Mouse (Mus musculus) ES-CJ7 (cell line): ENCODE data around the gene Nav2.

Experiments used
- DNase-seq: peaks from one replicate; pipeline ENCODE4 v3.0.0; 2011; ENCODE audit warnings: low read depth, low spot score

The Nav2 gene

DNA sequence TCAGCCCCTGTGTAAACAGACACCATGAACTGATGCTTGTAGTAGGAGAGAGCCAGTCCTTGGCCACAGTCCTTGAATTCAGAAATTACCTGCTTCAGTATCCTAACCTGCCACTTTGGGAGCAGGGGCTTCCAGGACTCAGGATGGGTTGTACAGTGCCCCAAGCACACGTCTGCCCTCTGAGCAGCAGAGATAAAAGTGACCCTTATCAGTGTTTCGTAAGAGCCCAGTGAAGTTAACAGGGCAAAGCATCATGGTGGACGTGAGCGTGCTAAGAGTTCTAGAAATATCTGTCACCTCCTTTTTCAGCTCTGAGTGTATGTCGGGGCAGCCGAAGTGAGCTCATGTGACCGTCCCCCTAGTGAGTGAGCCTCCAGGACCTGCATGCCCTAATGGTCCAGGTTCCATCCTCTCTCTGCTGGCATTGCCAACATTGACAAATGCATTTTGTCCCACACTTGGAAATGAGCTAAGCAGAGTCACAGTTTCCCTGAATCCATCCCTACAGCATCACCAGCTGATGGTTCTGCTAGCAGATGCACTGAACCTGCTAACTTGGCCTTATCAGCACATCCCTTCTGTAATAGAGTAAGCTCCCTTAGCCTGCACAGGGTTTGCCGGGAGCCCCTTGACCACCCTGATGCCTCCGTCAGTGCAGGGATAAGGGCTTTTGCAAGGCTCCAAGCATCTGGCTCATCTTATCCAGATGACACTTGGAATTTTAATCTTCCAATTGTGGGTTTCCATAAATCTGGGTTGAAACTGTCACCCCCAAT lies 418.6 kb downstream of the Nav2 start:
- DNase-seq = no peak

DNA sequence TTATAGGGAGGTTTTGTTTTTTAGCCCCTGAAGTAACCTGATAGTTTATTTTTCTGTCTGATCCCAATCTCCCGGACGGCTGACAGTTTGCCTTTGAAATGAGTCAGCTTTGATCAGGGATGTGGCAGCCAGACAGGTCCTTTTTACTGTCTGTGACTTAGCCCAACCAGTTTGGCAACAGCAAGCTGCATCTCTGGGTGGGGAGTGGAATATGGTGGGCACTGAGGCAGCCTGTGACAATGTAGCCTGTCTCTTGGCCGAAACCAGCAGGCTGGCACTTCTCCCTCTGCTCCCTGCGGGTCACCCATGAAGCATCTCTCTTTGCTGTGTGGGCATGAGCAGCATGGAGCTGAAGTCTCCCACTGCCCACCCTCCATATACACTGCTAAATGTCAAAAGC lies 421.7 kb downstream of the Nav2 start:
- DNase-seq = no peak

DNA sequence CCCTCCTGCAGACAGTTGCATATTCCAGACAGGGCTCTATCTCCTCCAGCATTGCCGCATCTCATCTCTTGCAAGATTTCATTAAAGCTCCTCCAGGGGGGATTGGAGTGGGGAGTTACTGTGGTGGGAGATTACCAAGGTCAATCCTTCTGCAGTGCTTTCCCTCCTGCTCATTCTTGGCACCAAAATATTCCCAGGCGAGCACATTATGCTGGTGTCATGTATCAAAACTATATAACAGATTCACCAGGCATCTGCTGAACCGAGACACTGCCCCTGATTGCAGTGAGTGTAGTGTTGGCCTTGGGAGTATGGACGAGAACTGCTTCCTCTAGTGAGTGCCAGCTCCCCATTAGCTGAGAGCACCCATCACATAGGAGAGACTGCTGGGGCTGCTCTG lies 423.4 kb downstream of the Nav2 start:
- DNase-seq = no peak

DNA sequence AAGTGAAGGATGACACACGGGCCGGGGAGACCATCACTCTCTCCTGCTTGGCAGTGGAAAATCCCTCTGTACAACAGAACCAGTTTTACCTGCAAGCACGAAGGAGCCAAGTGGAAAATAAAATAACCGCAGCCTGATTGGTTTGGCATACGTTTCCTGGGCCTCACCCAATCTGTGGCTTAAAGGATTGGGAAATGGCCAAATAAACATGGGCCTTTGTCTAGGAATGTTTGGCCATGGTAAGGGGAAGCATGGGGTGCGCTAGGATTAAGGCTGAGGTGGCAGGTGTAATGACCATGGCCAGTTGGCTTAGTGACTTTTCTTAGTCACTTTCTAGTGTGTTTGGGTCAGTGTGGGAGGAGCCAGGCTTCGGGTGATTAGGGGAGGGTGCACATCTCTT lies 424.1 kb downstream of the Nav2 start:
- no peak for DNase-seq

DNA sequence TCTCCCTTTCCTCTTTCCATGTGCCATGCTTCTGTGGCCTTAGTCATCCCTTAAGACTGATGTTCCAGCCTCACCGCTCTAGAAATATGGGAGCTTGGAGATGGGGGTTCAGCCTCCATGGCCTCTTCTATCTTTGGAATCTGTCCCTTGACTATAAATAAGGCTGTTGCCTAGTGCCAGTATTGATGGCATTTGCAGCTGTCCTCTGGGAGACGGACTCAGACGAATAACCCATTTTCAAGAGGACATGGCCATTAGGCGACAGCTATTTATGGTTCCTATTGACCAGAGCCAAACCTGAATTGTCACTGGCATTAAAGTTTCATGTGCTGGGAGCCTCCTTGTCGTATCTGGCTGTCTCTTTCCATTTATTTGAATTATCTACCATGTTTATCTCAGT lies 425.6 kb downstream of the Nav2 start:
- DNase-seq = no peak

DNA sequence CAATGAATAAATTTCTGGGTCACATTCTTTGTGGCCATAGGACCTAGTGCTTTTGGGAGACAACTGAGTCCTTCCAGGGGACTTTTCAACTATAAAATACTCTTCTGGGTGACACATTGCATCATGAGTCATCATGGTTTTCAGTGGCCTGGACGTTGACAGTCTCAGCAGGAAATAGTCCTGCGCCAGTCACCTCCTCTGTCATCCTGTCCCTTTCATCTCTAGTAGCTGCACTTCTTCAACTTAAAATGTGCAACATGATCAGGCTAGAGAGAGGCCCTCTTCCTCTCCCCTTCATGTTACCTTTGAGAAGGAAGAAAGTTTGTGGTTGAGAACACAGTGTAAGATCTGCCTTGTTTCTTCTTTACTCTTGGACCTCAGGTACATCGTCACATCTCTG lies 426.5 kb downstream of the Nav2 start:
- DNase-seq = no peak

DNA sequence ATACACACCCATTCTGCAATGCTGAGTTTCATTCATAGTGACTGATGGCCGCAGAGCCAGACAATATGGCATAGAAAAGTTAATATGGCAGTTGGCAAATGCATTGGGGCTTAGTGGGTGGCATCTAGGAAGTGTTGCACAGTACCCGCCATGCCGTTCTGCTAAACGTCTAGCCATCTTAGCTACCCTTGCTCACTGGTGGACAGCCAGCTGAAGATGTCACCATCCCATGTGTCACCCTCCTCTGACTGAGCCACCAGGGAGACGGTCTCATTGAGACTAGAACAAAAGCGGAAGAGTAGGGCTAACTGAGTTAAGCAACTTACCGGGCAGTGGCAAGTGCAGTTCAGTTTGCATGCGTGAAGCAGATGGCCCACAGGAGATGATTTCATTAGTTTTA lies 428.2 kb downstream of the Nav2 start:
- DNase-seq = no peak

DNA sequence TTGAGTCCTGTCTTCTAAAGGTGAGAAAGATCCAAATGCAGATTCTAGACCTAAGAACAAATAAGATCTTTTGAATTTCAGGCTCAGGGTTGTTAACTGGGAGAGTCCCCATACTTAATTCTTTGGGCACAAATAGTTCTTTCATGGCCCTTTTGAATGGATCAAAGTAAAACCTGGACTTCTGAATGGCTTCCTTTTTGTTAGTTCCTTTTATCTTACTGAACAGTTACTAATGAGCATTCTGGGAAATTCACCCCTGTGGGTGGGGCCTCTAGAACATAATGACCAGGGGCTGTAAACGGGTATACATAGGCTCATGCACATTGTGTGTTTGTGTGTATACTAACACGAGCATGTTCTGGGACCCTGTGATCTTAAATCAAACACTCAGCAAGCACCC lies 429.2 kb downstream of the Nav2 start:
- peak; percentile 43 for DNase-seq

DNA sequence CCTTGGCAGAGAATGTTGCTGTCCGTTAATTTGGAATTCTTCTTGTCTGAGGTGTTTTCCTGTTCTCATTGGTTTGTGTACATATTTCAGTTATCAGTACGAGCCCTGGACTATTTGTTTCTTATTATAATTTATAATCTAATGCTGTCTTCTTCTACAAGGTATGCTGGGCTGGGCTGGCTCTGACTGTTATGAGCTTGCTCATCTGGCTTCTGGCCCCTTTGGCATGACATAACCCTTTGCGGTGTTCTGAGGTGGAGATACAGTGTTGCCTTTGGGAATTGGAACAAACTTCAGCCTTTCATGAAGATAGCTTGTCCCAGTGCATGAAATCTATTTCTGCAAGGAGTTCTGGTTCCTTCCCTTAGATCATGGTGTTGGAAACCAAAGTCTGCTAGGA lies 431.4 kb downstream of the Nav2 start:
- no peak for DNase-seq

DNA sequence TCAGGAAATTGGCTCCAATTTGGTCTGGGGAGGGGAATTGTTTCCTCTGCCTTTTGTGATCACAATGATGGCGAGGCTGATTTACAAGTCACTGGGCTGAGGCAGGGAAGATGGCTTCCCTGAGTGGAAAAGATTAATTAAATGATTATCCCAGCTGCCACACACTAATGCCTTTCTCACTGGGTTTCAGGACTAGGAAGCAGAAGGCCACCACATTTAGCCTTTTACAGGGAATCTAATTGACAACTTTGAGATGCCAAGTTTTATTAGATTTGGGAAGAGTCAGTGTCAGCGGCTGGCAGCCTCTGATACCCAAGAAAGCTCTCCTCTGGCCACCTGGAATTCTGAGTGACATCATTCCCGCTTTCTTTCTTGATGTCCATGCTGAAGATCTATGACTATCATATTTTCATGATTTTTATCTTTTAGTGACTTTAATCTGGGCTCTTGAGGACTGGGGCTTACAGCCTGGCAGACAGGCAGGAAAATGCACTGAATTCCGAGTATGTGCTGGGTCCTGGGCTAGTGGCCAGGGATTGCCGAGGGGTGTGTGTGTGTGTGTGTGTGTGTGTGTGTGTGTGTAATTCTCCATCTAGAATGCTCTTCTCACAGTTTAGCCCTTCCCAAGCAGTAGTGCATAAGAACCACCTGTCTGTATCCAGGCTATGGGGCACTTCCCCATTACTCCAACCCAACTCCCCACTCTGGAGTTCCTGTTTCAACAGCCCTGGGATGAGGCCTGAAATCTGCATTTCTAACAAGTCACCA lies 432.8 kb downstream of the Nav2 start:
- no peak for DNase-seq

DNA sequence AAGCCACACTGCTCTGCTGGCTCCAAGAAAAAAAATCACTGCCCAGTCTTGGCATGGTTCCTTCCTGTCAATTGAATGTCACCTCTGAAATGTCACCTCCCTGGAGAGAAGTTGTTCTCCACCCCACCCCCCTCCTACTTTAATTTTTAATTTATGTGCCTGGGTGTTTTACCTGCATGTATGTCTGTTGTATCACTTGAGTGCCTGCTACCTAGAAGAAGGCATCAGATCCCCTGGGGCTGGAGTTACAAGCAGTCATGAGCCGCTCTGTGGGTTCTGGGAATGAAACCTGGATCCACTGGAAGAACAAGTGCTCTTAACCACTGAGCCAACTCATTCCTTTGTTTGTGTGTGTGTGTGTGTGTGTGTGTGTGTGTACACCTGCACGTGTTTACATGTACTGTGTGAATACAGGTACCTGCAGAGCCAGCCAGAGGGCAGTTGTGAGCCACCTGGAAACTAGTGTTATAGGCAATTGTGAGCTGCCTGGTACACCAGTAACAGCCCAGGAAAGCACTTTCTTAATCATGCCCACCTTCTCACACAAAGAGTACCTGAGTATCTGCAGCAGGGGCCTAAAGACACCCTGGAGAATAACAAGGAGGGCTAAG lies 433.5 kb downstream of the Nav2 start:
- DNase-seq = peak; percentile 48

DNA sequence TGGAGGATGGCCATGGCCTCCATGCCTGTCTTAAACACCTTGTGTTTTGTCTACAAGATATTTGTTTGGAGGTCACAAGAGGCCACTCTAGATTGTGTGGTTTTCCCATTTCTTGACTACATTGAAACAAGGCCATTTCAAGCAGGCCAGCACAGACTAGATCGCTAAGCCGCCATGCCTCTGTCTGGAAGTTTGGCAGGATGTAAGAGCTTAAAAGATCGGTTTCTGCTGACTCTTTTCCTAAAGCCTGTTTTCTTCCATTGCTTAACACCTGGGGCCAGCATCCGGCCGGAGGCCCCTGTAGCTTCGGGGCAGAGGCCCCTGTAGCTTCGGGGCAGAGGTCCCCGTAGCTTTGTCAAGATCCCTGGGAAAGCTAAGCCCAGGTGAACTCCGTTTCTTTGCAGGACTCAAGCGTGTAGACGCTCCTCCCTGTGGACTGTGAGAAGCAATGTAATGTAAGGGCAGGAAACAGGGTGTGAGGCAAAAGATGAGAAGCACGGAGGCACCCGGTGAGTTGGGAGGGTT lies 434.1 kb downstream of the Nav2 start:
- peak; percentile 29 for DNase-seq

DNA sequence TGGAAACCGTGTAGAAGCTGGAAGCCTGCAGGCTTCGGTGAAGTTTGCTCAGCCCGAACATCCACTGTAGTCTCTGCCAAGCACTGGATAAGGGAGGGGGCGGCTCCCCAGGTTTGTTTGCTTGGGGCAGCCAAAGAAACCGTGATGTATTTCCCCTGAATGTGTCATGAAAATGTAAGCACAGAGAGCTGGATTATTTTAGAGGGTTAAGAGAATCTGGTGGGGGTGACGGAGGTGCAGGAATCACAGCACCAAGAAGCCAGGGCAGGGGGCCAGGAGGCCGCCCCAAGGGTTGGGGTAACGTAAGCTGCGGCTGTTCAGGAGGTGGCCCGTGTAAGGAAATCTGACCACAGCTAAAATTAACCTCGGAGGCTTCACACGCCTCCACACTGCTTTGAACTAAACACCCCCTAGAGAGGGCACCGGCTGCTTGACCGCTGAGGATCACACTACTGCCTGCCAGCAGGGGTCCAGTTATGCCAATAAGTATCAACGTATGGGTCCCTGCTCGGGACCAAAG lies 434.6 kb downstream of the Nav2 start:
- DNase-seq = no peak

DNA sequence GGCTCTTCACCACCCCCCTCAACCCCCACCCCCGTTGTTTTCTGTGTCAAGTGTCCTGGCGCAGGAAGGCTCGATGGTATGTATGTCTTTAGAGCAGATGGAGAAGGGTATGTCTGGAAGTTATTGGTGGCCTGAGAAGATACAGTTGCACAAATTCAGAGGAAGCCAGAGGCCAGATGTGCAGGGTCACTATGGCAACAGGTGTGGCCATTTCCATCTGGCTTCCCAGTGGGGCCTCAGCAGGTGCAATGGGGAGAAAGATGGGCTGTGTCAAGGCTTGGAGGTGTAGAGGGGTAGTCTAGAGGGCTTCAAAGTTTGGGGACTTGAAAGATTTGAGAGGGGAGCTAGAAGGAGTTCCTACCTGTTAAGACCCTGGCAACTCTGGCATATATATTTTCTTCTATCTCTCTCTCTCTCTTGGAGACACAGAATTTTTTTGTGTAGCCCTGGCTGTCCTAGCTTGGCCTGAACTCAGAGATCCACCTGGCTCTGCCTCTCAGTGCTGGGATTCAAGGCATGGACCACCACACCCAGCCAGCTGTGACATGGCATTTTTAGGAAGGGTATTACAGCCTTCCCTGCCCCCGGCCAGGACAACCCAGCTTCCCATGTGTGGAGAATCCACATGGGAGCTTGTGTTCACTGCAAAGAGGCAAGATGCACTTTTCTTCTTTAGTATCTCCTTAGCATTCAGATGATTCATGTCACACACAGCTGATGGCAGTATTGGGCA lies 435.4 kb downstream of the Nav2 start:
- DNase-seq = no peak

DNA sequence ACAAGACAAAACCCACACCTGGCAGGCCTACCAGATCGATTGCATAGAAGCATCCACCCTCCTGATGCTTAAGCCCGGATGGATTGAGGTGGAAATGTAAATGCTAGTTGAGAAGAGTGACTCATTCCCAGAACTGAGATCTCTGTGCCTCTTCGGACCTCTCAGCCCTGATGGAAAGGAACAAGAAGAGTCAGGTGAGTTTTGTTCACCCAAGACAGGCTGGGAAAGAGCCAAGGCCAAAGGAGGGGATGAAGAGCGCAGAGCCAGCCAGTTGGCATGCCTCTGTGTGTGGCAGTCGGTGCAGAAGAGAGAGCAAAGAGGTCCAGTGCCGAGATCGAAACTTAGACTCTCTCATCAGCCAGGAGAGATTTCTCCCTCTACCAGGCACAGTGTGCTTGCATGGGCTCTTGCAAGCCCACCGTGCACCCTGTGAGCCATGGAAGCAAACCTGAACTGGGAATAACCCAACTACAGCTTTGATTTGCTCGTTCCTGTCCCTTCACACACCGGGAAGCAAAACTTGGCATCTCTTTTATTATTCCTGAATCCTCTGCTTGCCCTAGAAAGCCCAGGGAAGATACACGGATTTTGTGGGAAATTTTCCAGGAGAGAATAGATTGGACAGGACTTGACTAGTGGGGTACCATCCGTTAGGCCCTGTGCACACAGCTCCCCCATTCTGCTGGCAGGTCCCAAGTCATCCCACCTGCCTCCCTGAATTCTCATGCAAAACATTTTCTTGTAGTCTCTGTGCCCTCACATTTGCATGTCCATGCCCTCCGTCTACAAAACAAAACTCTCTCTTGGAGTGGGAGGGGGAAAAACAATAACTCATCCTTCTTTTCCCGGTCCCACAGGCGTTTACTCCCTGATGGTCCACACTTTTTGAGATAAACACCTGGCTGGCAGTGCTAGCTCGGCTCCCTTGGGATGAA lies 439.1 kb downstream of the Nav2 start:
- peak; percentile 91 for DNase-seq

DNA sequence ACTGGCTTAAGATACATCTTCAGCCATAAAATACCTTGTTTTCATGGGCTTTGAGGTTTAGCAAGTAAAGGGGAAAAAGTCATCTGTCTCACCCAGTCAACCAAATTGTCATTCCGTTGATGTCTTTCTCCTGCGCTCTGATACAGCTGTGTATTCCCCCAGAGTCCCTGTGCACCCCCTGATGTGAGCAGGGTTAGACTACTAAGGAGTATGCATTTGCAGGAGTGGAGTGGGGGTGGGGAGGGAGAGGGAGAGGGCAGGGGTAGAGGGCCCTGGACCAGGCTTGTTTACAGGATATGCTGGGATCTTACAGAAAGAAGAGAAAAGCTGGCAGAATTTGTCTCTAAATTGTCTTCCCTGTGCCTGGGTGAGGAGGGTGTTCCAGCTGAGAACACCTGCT lies 440.1 kb downstream of the Nav2 start:
- peak; percentile 89 for DNase-seq

DNA sequence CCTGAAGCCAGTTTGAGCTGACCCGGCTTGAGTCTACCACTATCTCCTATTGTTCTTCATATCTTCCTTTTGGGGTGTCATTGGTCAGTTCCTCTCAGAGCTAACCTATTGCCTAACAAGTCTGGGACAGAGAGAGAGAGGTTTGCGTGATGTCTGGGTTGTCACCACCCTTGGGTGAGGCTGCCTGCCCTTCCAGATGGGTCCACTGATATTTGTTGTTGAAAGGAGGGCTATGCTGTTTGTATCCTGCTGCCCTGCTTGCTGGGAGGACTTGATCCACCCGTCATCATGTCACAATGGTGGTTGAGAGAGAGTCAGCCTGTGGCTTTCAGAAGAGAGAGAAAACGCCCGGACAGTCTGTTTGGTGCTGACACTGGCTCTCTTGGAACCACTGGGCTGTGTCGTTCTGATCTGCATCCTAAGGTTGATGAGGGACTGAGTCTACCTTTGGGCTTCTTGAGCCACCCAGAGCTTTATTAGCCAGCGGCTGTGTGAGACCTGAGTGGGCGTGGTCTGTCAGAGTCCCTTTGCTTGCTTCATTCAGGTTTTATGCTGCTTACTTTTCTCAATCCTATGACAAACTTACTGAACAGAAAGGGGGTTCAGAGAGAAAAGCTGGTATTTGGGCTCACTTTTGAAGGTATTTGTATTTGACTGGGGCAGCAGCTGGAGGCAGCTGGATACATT lies 441.9 kb downstream of the Nav2 start:
- DNase-seq = no peak

DNA sequence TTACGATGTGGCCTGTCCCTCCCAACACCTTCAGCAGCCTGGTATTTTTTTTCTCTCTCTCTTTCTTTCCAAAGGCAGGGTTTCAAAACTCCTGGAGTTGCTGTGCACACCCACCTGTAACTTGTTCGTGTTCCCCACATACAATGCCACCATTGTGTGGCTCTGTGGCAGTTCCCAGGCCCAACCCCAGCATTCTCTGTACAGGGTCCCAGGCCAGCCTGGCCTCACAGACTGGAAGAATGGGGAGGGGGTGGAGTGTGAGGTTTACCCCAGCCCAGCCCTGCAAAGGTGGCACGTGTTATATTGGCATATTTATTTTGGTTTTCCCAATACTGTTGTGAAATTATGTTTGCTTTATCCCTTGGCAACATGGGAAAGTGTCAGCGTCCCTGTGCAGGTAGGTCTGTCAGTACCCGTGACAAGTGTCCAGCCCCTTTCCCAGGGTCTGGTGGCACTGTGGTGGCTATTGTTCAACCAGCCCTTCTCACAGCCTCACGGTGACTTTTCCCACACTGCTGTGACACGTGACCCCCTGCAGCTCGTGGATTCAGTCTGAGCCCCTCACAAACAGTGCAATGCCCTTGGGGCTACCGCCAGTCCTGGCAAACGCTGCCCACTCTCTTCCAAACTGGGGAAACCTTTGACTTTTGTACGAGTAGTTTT lies 443.2 kb downstream of the Nav2 start:
- no peak for DNase-seq

DNA sequence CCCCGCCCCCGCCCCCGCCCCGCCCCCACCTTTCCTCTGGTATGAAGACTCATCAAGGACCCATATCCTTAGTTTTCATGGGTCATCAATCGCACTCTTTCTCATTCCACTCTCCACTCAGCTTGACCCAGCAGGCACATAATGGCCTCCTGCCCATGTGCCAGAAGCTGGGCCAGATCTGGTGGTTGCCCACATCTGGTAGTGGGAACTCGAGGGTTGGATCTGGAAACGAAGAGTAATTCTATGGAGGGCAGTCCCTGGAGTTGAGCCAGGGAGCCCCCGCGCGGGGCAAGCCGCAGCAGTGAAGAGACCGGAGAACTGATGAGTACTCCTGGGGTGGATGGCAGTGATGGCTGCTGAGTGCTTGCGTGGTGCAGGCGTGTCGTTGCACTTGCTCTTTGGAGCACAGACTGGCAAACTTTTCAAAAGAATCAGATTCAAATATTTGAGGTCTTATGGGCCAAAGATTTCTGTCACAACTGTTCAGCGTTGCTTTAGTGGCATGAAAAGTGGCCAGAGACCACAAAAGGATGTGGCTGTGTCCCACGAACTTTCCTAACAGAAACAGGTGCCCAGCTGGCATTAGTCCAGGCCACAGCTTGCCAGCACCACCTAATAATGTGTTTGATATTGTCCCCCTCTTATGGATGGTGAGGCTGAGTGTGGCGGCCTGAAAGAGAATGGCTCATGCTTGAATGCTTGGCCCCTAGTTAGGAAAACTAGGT lies 449.1 kb downstream of the Nav2 start:
- DNase-seq = peak; percentile 19
